Mouse (Mus musculus) ES-E14 (cell line): ENCODE measurements at regions not wholly inside any gene's neighbourhood (a gene's known extent, or its start where the extent isn't known, plus 50 kb on each side); places are given as distances from the start of the nearest gene placed in this dataset.

Experiments used
- DNase-seq: peaks from one replicate; pipeline ENCODE4 v3.0.0-alpha.2; 2013; ENCODE audit warnings: low read depth, low spot score
- H3K27ac ChIP-seq: 2 replicates; pipeline ENCODE4 v1.5.1; 2012; ENCODE audit warnings: low read depth, mild to moderate bottlenecking, low read length, moderate library complexity, mixed read lengths; ENCODE audit not compliant: poor library complexity, insufficient read depth, severe bottlenecking
- H3K36me3 ChIP-seq: 2 replicates; pipeline ENCODE4 v1.6.1; 2012; ENCODE audit warnings: mild to moderate bottlenecking, low read length, moderate library complexity, mixed read lengths; ENCODE audit not compliant: control insufficient read depth, poor library complexity, insufficient read depth, severe bottlenecking
- H3K4me1 ChIP-seq, 2 experiments: fragments of 150-350 bp in 1 of 2; sonication (generic) in 1 of 2; 2 replicates each; pipeline ENCODE4 v1.6.1; 2012; ENCODE audit warnings: low read length in 2 of 2, mild to moderate bottlenecking in 1 of 2, mixed read lengths in 1 of 2; ENCODE audit not compliant: control insufficient read depth in 2 of 2, insufficient read depth in 2 of 2, poor library complexity in 1 of 2
- H3K4me3 ChIP-seq, 2 experiments: fragments of 150-350 bp in 1 of 2; sonication (generic) in 1 of 2; 2 replicates each; pipeline ENCODE4 v1.5.1; 2012; ENCODE audit warnings: low read length in 2 of 2, low read depth in 1 of 2, mild to moderate bottlenecking in 1 of 2, mixed read lengths in 1 of 2; ENCODE audit not compliant: insufficient read depth in 1 of 2, poor library complexity in 1 of 2, severe bottlenecking in 1 of 2
- H3K9ac ChIP-seq: 2 replicates; pipeline ENCODE4 v1.6.1; 2012; ENCODE audit warnings: low read depth, mild to moderate bottlenecking, low read length, mixed read lengths; ENCODE audit not compliant: poor library complexity, insufficient read depth, severe bottlenecking
- H3K9me3 ChIP-seq: fragments of 150-350 bp; sonication (generic); 2 replicates; pipeline ENCODE4 v1.6.1; 2012; ENCODE audit warnings: low read depth, mild to moderate bottlenecking, low read length; ENCODE audit not compliant: control insufficient read depth, insufficient read depth
- CHD2 ChIP-seq: IDR thresholded peaks from 2 replicates; pipeline ENCODE4 v1.6.1; 2014; ENCODE audit warnings: mild to moderate bottlenecking, low read depth, low read length, inconsistent platforms
- HCFC1 ChIP-seq: IDR thresholded peaks from 2 replicates; pipeline ENCODE4 v1.6.1; 2012; ENCODE audit warnings: low read length, inconsistent platforms, borderline replicate concordance; ENCODE audit not compliant: insufficient read depth
- MAFK ChIP-seq: IDR thresholded peaks from 2 replicates; pipeline ENCODE4 v1.6.1; 2014; ENCODE audit warnings: mild to moderate bottlenecking, low read depth, low read length, inconsistent platforms; ENCODE audit not compliant: insufficient read depth
- ZC3H11A ChIP-seq: IDR thresholded peaks from 2 replicates; pipeline ENCODE4 v1.6.1; 2012; ENCODE audit warnings: low read depth, mild to moderate bottlenecking, inconsistent platforms, low read length, borderline replicate concordance
- ZNF384 ChIP-seq: IDR thresholded peaks from 2 replicates; pipeline ENCODE4 v1.6.1; 2012; ENCODE audit warnings: low read depth, low read length, inconsistent platforms
- in situ Hi-C, 2 experiments: fragments of 600-800 bp; cut with MboI; formaldehyde crosslinking; loops; one replicate each; pipeline ENCODE4 v1.15.1; 2025; ENCODE audit warnings: low sequenced_read_pairs in 2 of 2, inconsistent platforms in 1 of 2; ENCODE audit not compliant: unreplicated experiment in 2 of 2

GRCm38 (mm10) chrX:60780766-60781165 is 112.5 kb downstream of the Sox3 start:
- TF ChIP-seq ZC3H11A (no peak), ZNF384 (no peak), HCFC1 (no peak), CHD2 (no peak), MAFK (no peak)
- no peak for DNase-seq
- no peaks in the 10 kb centered on the region for H3K36me3 ChIP-seq
- no peaks in the 10 kb centered on the region for H3K4me1 ChIP-seq
- no peak overlapping the region for H3K9ac ChIP-seq
- no peak overlapping the region for H3K4me3 ChIP-seq
- in situ Hi-C loops: no loop called here
- H3K27ac ChIP-seq: no peak overlapping the region
- H3K9me3 ChIP-seq: no peaks in the 10 kb centered on the region

- no peak for DNase-seq
- Histone ChIP-seq H3K9ac (no peak overlapping the region), H3K36me3 (no peaks in the 10 kb centered on the region), H3K27ac (no peak overlapping the region), H3K4me1 (no peaks in the 10 kb centered on the region), H3K4me3 (no peak overlapping the region), H3K9me3 (no peaks in the 10 kb centered on the region)
- TF ChIP-seq ZC3H11A (no peak), HCFC1 (no peak), ZNF384 (no peak), MAFK (no peak), CHD2 (no peak)
- in situ Hi-C loops: no loop called here
Measured at GRCm38 (mm10) chrX:60780161-60780560, 113.1 kb downstream of the Sox3 start.

- in situ Hi-C loops: no loop called here
- no peak for DNase-seq
- no peaks in the 10 kb centered on the region for H3K36me3 ChIP-seq
- H3K4me3 ChIP-seq: no peak overlapping the region
- H3K9me3 ChIP-seq: no peaks in the 10 kb centered on the region
- no peak overlapping the region for H3K9ac ChIP-seq
- H3K4me1 ChIP-seq: no peaks in the 10 kb centered on the region
- H3K27ac ChIP-seq: no peak overlapping the region
- TF ChIP-seq HCFC1 (no peak), MAFK (no peak), ZNF384 (no peak)
Measured at GRCm38 (mm10) chrX:60773645-60774044, 119.6 kb downstream of the Sox3 start.

GRCm38 (mm10) chrX:60772439-60772838 is 120.8 kb downstream of the Sox3 start:
- TF ChIP-seq ZC3H11A (no peak), ZNF384 (no peak), MAFK (no peak), CHD2 (no peak), HCFC1 (no peak)
- no peak overlapping the region for H3K27ac ChIP-seq
- no peaks in the 10 kb centered on the region for H3K9me3 ChIP-seq
- DNase-seq: peak; percentile 38
- no peaks in the 10 kb centered on the region for H3K36me3 ChIP-seq
- no peak overlapping the region for H3K4me3 ChIP-seq
- no peak overlapping the region for H3K9ac ChIP-seq
- no peaks in the 10 kb centered on the region for H3K4me1 ChIP-seq
- in situ Hi-C loops: no loop called here

- no peaks in the 10 kb centered on the region for H3K36me3 ChIP-seq
- H3K9me3 ChIP-seq: no peaks in the 10 kb centered on the region
- H3K27ac ChIP-seq: no peak overlapping the region
- in situ Hi-C loops: no loop called here
- H3K4me3 ChIP-seq: no peak overlapping the region
- H3K4me1 ChIP-seq: no peaks in the 10 kb centered on the region
- no peak for DNase-seq
- no peak overlapping the region for H3K9ac ChIP-seq
- TF ChIP-seq ZC3H11A (no peak), MAFK (no peak), ZNF384 (no peak), CHD2 (no peak), HCFC1 (no peak)
Measured at GRCm38 (mm10) chrX:60750456-60750855, 142.8 kb downstream of the Sox3 start.
